ENCODE assay signal across 8 mouse cellular contexts in the genomic region with DNA sequence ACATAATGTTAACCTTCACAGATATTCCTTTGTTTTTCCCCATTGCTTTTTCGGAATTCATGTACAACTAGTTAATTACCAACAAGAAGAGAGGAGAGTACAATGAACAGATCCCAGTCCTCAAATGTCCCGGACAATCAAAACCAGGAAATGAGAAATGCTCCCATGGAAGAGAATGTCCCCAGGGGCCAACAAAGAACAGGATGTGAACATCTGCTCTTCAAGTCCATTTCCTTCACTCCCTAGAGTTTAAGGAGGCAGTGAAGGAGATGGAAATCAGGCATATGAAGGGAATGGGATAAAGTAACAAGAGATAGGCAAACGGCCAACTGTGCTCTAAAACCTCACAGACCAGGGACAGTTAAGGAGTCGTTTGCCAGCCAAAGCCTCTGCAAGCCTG. TPM values are rescaled to one million over a fixed set of nuclear protein-coding genes. Genes with fewer than 3 reads are reported as not detected.
DNase-seq lines count a peak whose midpoint lies in the region; ATAC-seq and TF ChIP-seq lines count a peak whose summit lies in the region.
"Had no signal": no experiment of that assay in that cellular context is flagged by ENCODE, and none has a peak within 500 bp of the region (broad histone marks: within the 10 kb centered on the region; RNA-seq: fewer than 3 reads in every experiment).

No protein-coding gene starts in this region.

- H3K4me3 ChIP-seq in lung, embryonic 16.5 days (ENCODE audit: low read length), result no peak overlapping the region
- H3K4me3 ChIP-seq in myocyte, result no peak overlapping the region
- no peak overlapping the region for H3K4me3 ChIP-seq in liver, embryonic 11.5 days (ENCODE audit: low read depth, low read length)

- H3K4me2 ChIP-seq in lung, embryonic 16.5 days (ENCODE audit: low read depth, low read length), result no peak overlapping the region
- peak overlapping the region; percentile 53 for H3K4me2 ChIP-seq in myocyte (ENCODE audit: low read depth)
- H3K4me2 ChIP-seq in liver, embryonic 11.5 days, result no peak overlapping the region

- ATAC-seq in lung, embryonic 16.5 days (ENCODE audit: low read depth), result no peak
- ATAC-seq in liver, embryonic 11.5 days (replicated peaks; ENCODE audit: low FRiP score), result no peak

- H3K4me1 ChIP-seq in lung, embryonic 16.5 days (replicated peaks; ENCODE audit: control insufficient read depth, insufficient read depth, low read length), result peaks cover 6% of the 10 kb centered on the region
- H3K4me1 ChIP-seq in liver, embryonic 11.5 days (replicated peaks; ENCODE audit: control insufficient read depth, insufficient read depth, low read length), result no peaks in the 10 kb centered on the region; the same call in 1 of the 2 replicates

- H3K9ac ChIP-seq in lung, embryonic 16.5 days (ENCODE audit: low read length), result no peak overlapping the region
- no peak overlapping the region for H3K9ac ChIP-seq in liver, embryonic 11.5 days (ENCODE audit: low read depth, low read length)

- H3ac ChIP-seq in myocyte (ENCODE audit: control insufficient read depth, insufficient read length), result no peak overlapping the region

- H3K36me3 ChIP-seq in lung, embryonic 16.5 days (ENCODE audit: control insufficient read depth, insufficient read depth, low read length), result no peaks in the 10 kb centered on the region
- H3K36me3 ChIP-seq in myocyte (ENCODE audit: control insufficient read depth, insufficient read depth), result no peaks in the 10 kb centered on the region
- no peaks in the 10 kb centered on the region for H3K36me3 ChIP-seq in liver, embryonic 11.5 days (ENCODE audit: control insufficient read depth, insufficient read depth, low read length)

- H3K27ac ChIP-seq in lung, embryonic 16.5 days (ENCODE audit: low read length), result peak overlapping the region; percentile 70
- H3K27ac ChIP-seq in liver, embryonic 11.5 days (ENCODE audit: low read depth, low read length), result no peak overlapping the region

- no peaks in the 10 kb centered on the region for H3K9me3 ChIP-seq in lung, embryonic 16.5 days (ENCODE audit: control insufficient read depth, low read length)
- no peaks in the 10 kb centered on the region for H3K9me3 ChIP-seq in liver, embryonic 11.5 days (ENCODE audit: control insufficient read depth, low read length)

- no peak for TF ChIP-seq POLR2A in myocyte (IDR thresholded peaks at IDR 0.05; ENCODE audit: insufficient read length, low read depth)

- intact Hi-C loops in left cerebral cortex, postnatal 14 days (cut with DNase I), result no loop called here

- H3K27me3 ChIP-seq in lung, embryonic 16.5 days (ENCODE audit: control insufficient read depth, insufficient read depth, low read depth, low read length), result no peaks in the 10 kb centered on the region
- no peaks in the 10 kb centered on the region for H3K27me3 ChIP-seq in myocyte (ENCODE audit: control insufficient read depth, insufficient read depth, insufficient read length)
- no peaks in the 10 kb centered on the region for H3K27me3 ChIP-seq in liver, embryonic 11.5 days (replicated peaks; ENCODE audit: control insufficient read depth, insufficient read depth, low read length)

- 20% methylated on average over 4 of the region's 4 CpGs for WGBS in lung, embryonic 16.5 days
- WGBS in liver, embryonic 11.5 days, result 50% methylated on average over 4 of the region's 4 CpGs

- DNase-seq in lung, adult 18-20 months, result no peak
- peak; percentile 29 for DNase-seq in embryo, embryonic 9.5 days (ENCODE audit: extremely low spot score)
- peak; percentile 19 for DNase-seq in heart, postnatal 4 days
- no peak for DNase-seq in liver, embryonic 11.5 days (ENCODE audit: low spot score)
- DNase-seq in left cerebral cortex, postnatal 14 days (ENCODE audit: low spot score in 2 of 2), result no peak
- DNase-seq: left cerebral cortex, postnatal 4 days had no signal

- peaks cover 19% of the 10 kb centered on the region for H3K79me2 ChIP-seq in myocyte (ENCODE audit: control insufficient read depth, insufficient read depth)

TF ChIP-seq in myocyte, 11 proteins besides CTCF, POLR2A, EP300 and RAD21:
- TF ChIP-seq MYOD1 (IDR thresholded peaks at IDR 0.05; ENCODE audit: control insufficient read depth in 1 of 3, insufficient read length in 2 of 3, low read depth in 2 of 3) (peak in 2 of 3 experiments; percentile 18 to 37), MYOG (IDR thresholded peaks at IDR 0.05; ENCODE audit: control insufficient read depth in 1 of 3, insufficient read depth in 1 of 3, insufficient read length in 2 of 3, low read depth in 2 of 3) (no peak)

RNA-seq across cellular contexts. Expression of gene Chn1, which starts 53.3 kb away (rescaled TPM):
- polyA plus RNA-seq in lung, embryonic 16.5 days (2015; fragmentation: Nextera tagmentation; extraction: Ambion mirVana), result 53.7 and 56.9 TPM in 2 replicates
- total RNA-seq in heart, postnatal 4 days (2021), result 10 to 100 TPM; 77.7 to 79.8 TPM
- polyA plus RNA-seq in myocyte (2012; fragmentation: generic; extraction: Trizol), result 27.2 TPM
- 6.1 and 7.6 TPM in 2 replicates for polyA plus RNA-seq in liver, embryonic 11.5 days (2014; fragmentation: Nextera tagmentation; extraction: Ambion mirVana)
- total RNA-seq in left cerebral cortex, postnatal 14 days (2021), result 1,000 to 10,000 TPM; 1,177 to 1,299 TPM

Comparison
In these comparisons a context has a peak if more than half of its experiments do, and no peak if none do; other contexts are left out.
1. DNase-seq: peak in embryo, embryonic 9.5 days (single experiment) and heart, postnatal 4 days (single experiment); none in lung, adult 18-20 months (0 of 2), liver, embryonic 11.5 days (single experiment) and left cerebral cortex, postnatal 14 days (0 of 2).